Mouse (Mus musculus): ENCODE results near the gene Castor2.

DNA sequence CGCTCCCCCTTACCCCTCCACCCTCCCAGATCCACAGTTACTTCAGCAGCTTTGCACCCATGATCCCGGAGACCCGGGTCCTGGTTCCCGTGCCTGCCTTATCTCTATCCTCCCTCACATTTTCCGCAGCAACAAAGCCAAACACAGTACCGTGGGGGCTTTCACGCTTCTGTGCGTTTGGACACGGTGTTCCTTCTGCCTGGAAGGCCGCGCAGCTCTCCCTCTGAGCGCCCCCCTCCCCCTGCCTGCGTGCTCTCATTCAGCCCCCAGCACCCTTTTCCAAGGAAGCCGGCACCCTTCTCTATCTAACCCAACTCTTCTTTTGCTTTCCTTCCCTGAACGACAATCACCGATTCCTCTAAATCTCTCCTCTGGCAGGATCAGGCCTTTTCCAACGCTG lies 535 bp upstream of the Castor2 start:
- TF ChIP-seq POLR2A (IDR thresholded peaks at IDR 0.05; ENCODE audit: insufficient read depth, low read depth, low read length) = no peak
- no peak for TF ChIP-seq CTCF (IDR thresholded peaks at IDR 0.05)

Data from heart, adult 2 months (tissue).